Mouse (Mus musculus) A20 (cell line): ENCODE measurements around the gene Kcng4.

Experiments
- DNase-seq: peaks from one replicate; pipeline ENCODE4 v3.0.0-alpha.2; 2011; ENCODE audit warnings: low read depth, low spot score

The Kcng4 gene

GRCm38 (mm10) chr8:119616358-119616757, 19.1 kb downstream of the Kcng4 start:
- no peak for DNase-seq

- no peak for DNase-seq
Observed at GRCm38 (mm10) chr8:119615096-119615495, 20.4 kb downstream of the Kcng4 start.

- DNase-seq = peak; percentile 10
Observed at GRCm38 (mm10) chr8:119612471-119612870, 23.0 kb downstream of the Kcng4 start, which contains the start of gene Adad2. Gene Adad2, plus strand, starts transcription at chr8:119612747.

GRCm38 (mm10) chr8:119606224-119606623, 29.3 kb downstream of the Kcng4 start:
- DNase-seq = peak; percentile 60

- peak; percentile 93 for DNase-seq
Observed at GRCm38 (mm10) chr8:119604996-119605395, 30.5 kb downstream of the Kcng4 start, which contains the start of gene Taf1c. Gene Taf1c, minus strand, starts transcription at chr8:119605222.

GRCm38 (mm10) chr8:119604398-119604803, 31.1 kb downstream of the Kcng4 start:
- no peak for DNase-seq

GRCm38 (mm10) chr8:119603771-119604170, 31.7 kb downstream of the Kcng4 start:
- no peak for DNase-seq

GRCm38 (mm10) chr8:119591456-119591855, 44.0 kb downstream of the Kcng4 start:
- DNase-seq = no peak

GRCm38 (mm10) chr8:119590348-119590747, 45.1 kb downstream of the Kcng4 start:
- DNase-seq = no peak

GRCm38 (mm10) chr8:119588844-119589243, 46.6 kb downstream of the Kcng4 start:
- DNase-seq = peak; percentile 24

- peak; percentile 10 for DNase-seq
Observed at GRCm38 (mm10) chr8:119588321-119588720, 47.2 kb downstream of the Kcng4 start.

- DNase-seq = peak; percentile 88
Observed at GRCm38 (mm10) chr8:119585901-119586300, 49.6 kb downstream of the Kcng4 start.

- no peak for DNase-seq
Observed at GRCm38 (mm10) chr8:119580441-119581161, 54.9 kb downstream of the Kcng4 start.

- no peak for DNase-seq
Observed at GRCm38 (mm10) chr8:119579096-119579495, 56.4 kb downstream of the Kcng4 start.

- DNase-seq = no peak
Observed at GRCm38 (mm10) chr8:119575366-119575726, 60.1 kb downstream of the Kcng4 start.

GRCm38 (mm10) chr8:119574437-119575365, 60.8 kb downstream of the Kcng4 start, which contains the start of the genes Hsdl1 and Dnaaf1:
Gene Hsdl1, minus strand, starts transcription at chr8:119575183.
Gene Dnaaf1, plus strand, starts transcription at chr8:119575235.
- DNase-seq = peak; percentile 94
